Mouse (Mus musculus) lung, adult 2 months (tissue): ENCODE measurements at regions not wholly inside any gene's neighbourhood (a gene's known extent, or its start where the extent isn't known, plus 50 kb on each side); places are given as distances from the start of the nearest gene placed in this dataset.

Experiments used
- CTCF ChIP-seq: fragments of 200-500 bp; IDR thresholded peaks from 2 replicates; pipeline ENCODE4 v1.5.1; 2011; ENCODE audit warnings: mild to moderate bottlenecking, low read length, control low read depth; ENCODE audit not compliant: insufficient read depth
- POLR2A ChIP-seq: fragments of 200-500 bp; IDR thresholded peaks from 2 replicates; pipeline ENCODE4 v1.6.1; 2011; ENCODE audit warnings: low read depth, mild to moderate bottlenecking, control low read depth, low read length, borderline replicate concordance; ENCODE audit errors: extremely low read depth

DNA sequence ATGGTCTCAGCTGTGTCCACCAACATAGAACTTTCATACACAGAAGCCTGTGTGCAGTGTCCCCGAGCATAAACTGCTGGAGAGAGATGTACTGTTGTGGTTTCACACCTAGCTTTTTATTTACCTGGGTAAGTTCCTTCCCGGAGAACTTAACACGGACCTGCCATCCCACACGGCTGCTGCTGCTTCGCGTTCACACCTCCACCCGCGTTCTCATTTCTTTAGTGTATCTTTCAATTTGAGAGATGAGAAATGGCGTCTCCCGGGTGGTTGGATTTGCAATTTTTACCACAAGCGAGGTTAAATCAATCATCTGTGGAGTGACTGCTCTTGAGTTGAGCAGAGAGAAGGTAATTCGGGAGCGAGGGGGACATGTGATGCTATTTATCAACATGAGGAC lies 223.0 kb downstream of the Suds3 start:
- TF ChIP-seq CTCF, result no peak
- TF ChIP-seq POLR2A, result no peak
